Mouse (Mus musculus): ENCODE results near the gene Usp42. TPM values are rescaled to one million over a fixed set of nuclear protein-coding genes. Genes with fewer than 3 reads are reported as not detected.

Gene Usp42
- polyA plus RNA-seq, 1 experiment: 4.1 TPM

- Histone ChIP-seq H3K79me2 (ENCODE audit: control insufficient read depth, insufficient read depth) (no peaks in the 10 kb centered on the region), H3K36me3 (ENCODE audit: control insufficient read depth, insufficient read depth) (peaks cover 40% of the 10 kb centered on the region), H3ac (ENCODE audit: control insufficient read depth, insufficient read length) (no peak overlapping the region), H3K4me3 (no peak overlapping the region), H3K27me3 (ENCODE audit: control insufficient read depth, insufficient read depth, insufficient read length) (no peaks in the 10 kb centered on the region), H3K4me2 (ENCODE audit: low read depth) (no peak overlapping the region)
- TF ChIP-seq POLR2AphosphoS2 (IDR thresholded peaks at IDR 0.05; ENCODE audit: insufficient read length, low read depth) (peak; percentile 26), CEBPB (IDR thresholded peaks at IDR 0.05; ENCODE audit: insufficient read depth, poor library complexity, severe bottlenecking) (no peak), POLR2A (IDR thresholded peaks at IDR 0.05; ENCODE audit: insufficient read length, low read depth) (no peak), MYOD1 (IDR thresholded peaks at IDR 0.05; ENCODE audit: control insufficient read depth in 1 of 3, insufficient read length in 2 of 3, low read depth in 2 of 3) (no peak), USF1 (IDR thresholded peaks at IDR 0.05; ENCODE audit: low read depth) (no peak), REST (IDR thresholded peaks at IDR 0.05; ENCODE audit: insufficient read depth, insufficient read length) (no peak)
Measured at GRCm38 (mm10) chr5:143712011-143712800, 19.9 kb downstream of the Usp42 start.

- Histone ChIP-seq H3K4me3 (no peak overlapping the region), H3K4me2 (ENCODE audit: low read depth) (no peak overlapping the region)
Measured at GRCm38 (mm10) chr5:143711326-143711725, 20.8 kb downstream of the Usp42 start.

GRCm38 (mm10) chr5:143706822-143707200 is 25.3 kb downstream of the Usp42 start:
- no peak overlapping the region for H3K4me3 ChIP-seq
- no peak overlapping the region for H3K4me2 ChIP-seq (ENCODE audit: low read depth)
- H3K36me3 ChIP-seq (ENCODE audit: control insufficient read depth, insufficient read depth): peaks cover 20% of the 10 kb centered on the region
- H3ac ChIP-seq (ENCODE audit: control insufficient read depth, insufficient read length): no peak overlapping the region
- H3K79me2 ChIP-seq (ENCODE audit: control insufficient read depth, insufficient read depth): no peaks in the 10 kb centered on the region
- H3K27me3 ChIP-seq (ENCODE audit: control insufficient read depth, insufficient read depth, insufficient read length): no peaks in the 10 kb centered on the region
- TF ChIP-seq CEBPB (IDR thresholded peaks at IDR 0.05; ENCODE audit: insufficient read depth, poor library complexity, severe bottlenecking) (no peak), MYOG (IDR thresholded peaks at IDR 0.05; ENCODE audit: control insufficient read depth in 1 of 3, insufficient read depth in 1 of 3, insufficient read length in 2 of 3, low read depth in 2 of 3) (no peak), USF1 (IDR thresholded peaks at IDR 0.05; ENCODE audit: low read depth) (no peak), POLR2AphosphoS2 (IDR thresholded peaks at IDR 0.05; ENCODE audit: insufficient read length, low read depth) (no peak), SRF (IDR thresholded peaks at IDR 0.05; ENCODE audit: control insufficient read depth, insufficient read length, low read depth) (no peak), TCF12 (IDR thresholded peaks at IDR 0.05; ENCODE audit: insufficient read depth, poor library complexity, severe bottlenecking) (no peak), TCF3 (IDR thresholded peaks at IDR 0.05; ENCODE audit: insufficient read length, low read depth) (no peak), MAX (IDR thresholded peaks at IDR 0.05; ENCODE audit: low read depth) (no peak)

More at GRCm38 (mm10) chr5:143711326-143711725, 20.8 kb downstream of the Usp42 start:
- H3K36me3 ChIP-seq (ENCODE audit: control insufficient read depth, insufficient read depth): peaks cover 37% of the 10 kb centered on the region
- H3ac ChIP-seq (ENCODE audit: control insufficient read depth, insufficient read length): no peak overlapping the region
- TF ChIP-seq POLR2AphosphoS2 (IDR thresholded peaks at IDR 0.05; ENCODE audit: insufficient read length, low read depth): peak; percentile 47
- no peak for TF ChIP-seq E2F4 (IDR thresholded peaks at IDR 0.05; ENCODE audit: insufficient read depth)
- no peaks in the 10 kb centered on the region for H3K79me2 ChIP-seq (ENCODE audit: control insufficient read depth, insufficient read depth)
- no peaks in the 10 kb centered on the region for H3K27me3 ChIP-seq (ENCODE audit: control insufficient read depth, insufficient read depth, insufficient read length)

GRCm38 (mm10) chr5:143706030-143706821 is 25.9 kb downstream of the Usp42 start:
- Histone ChIP-seq H3K27me3 (ENCODE audit: control insufficient read depth, insufficient read depth, insufficient read length) (no peaks in the 10 kb centered on the region), H3K4me2 (ENCODE audit: low read depth) (no peak overlapping the region)
- TF ChIP-seq MYOD1 (IDR thresholded peaks at IDR 0.05; ENCODE audit: control insufficient read depth in 1 of 3, insufficient read length in 2 of 3, low read depth in 2 of 3) (no peak), USF1 (IDR thresholded peaks at IDR 0.05; ENCODE audit: low read depth) (no peak), SRF (IDR thresholded peaks at IDR 0.05; ENCODE audit: control insufficient read depth, insufficient read length, low read depth) (no peak), POLR2A (IDR thresholded peaks at IDR 0.05; ENCODE audit: insufficient read length, low read depth) (no peak), TCF12 (IDR thresholded peaks at IDR 0.05; ENCODE audit: insufficient read depth, poor library complexity, severe bottlenecking) (no peak), REST (IDR thresholded peaks at IDR 0.05; ENCODE audit: insufficient read depth, insufficient read length) (no peak)

GRCm38 (mm10) chr5:143705659-143705982 is 26.5 kb downstream of the Usp42 start:
- Histone ChIP-seq H3K79me2 (ENCODE audit: control insufficient read depth, insufficient read depth) (no peaks in the 10 kb centered on the region), H3K4me2 (ENCODE audit: low read depth) (no peak overlapping the region), H3K27me3 (ENCODE audit: control insufficient read depth, insufficient read depth, insufficient read length) (no peaks in the 10 kb centered on the region), H3K36me3 (ENCODE audit: control insufficient read depth, insufficient read depth) (peaks cover 12% of the 10 kb centered on the region), H3ac (ENCODE audit: control insufficient read depth, insufficient read length) (no peak overlapping the region), H3K4me3 (no peak overlapping the region)
- TF ChIP-seq MYOD1 (IDR thresholded peaks at IDR 0.05; ENCODE audit: control insufficient read depth in 1 of 3, insufficient read length in 2 of 3, low read depth in 2 of 3) (no peak), TCF12 (IDR thresholded peaks at IDR 0.05; ENCODE audit: insufficient read depth, poor library complexity, severe bottlenecking) (no peak), TCF3 (IDR thresholded peaks at IDR 0.05; ENCODE audit: insufficient read length, low read depth) (no peak), POLR2A (IDR thresholded peaks at IDR 0.05; ENCODE audit: insufficient read length, low read depth) (no peak), REST (IDR thresholded peaks at IDR 0.05; ENCODE audit: insufficient read depth, insufficient read length) (no peak), E2F4 (IDR thresholded peaks at IDR 0.05; ENCODE audit: insufficient read depth) (no peak)

More at GRCm38 (mm10) chr5:143706030-143706821, 25.9 kb downstream of the Usp42 start:
- no peak overlapping the region for H3K4me3 ChIP-seq
- no peaks in the 10 kb centered on the region for H3K79me2 ChIP-seq (ENCODE audit: control insufficient read depth, insufficient read depth)
- H3ac ChIP-seq (ENCODE audit: control insufficient read depth, insufficient read length): no peak overlapping the region
- H3K36me3 ChIP-seq (ENCODE audit: control insufficient read depth, insufficient read depth): peaks cover 15% of the 10 kb centered on the region

Data from myocyte (in vitro differentiated cells).